Mouse (Mus musculus): ENCODE data around the gene Iqca. TPM values are rescaled to one million over a fixed set of nuclear protein-coding genes. Genes with fewer than 3 reads are reported as not detected.
A peak's percentile ranks its signal among the peaks of the same experiment; 100 is the strongest.

Gene Iqca
- total RNA-seq, 2 experiments from 2014 or later: 1.0 to 1.2 TPM

DNA sequence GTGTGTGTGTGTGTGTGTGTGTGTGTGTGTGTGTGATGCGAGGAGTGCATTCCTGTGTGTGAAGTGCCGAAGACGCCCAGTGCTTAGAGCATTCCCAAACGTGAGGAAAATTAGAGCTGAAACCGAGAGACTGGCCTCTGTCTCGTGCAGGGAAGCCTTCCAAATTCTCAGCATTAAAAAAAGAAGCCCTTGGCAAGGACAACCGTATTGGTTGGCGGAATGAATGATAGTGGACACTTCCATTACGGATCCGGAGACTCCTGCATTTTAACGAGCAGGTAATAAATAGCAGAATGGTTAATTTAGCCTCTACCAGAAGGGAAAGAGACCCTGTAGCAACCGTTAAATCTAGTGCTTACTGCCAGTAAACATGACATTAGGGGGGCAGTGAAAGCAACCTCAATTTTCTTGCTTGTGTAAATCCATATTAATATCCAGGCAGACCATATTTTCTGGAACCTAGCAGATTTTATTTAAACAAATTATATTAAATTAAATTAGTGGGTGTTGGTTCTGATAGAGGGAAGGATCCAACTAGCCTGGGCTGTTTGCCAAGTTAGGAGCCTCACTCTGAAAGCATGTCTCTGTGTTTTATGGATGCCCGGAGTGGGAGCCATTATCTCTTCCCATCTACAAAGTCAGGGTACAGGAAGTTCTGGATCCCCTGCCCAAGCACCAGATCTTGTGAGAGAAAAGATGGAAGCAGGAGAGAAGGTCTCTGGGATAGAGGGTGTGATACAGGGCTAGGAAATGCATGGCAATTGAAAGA lies 81.2 kb downstream of the Iqca start:
- DNase-seq (ENCODE audit: low spot score in 2 of 2): peak in 1 of 2 experiments; percentile 48

DNA sequence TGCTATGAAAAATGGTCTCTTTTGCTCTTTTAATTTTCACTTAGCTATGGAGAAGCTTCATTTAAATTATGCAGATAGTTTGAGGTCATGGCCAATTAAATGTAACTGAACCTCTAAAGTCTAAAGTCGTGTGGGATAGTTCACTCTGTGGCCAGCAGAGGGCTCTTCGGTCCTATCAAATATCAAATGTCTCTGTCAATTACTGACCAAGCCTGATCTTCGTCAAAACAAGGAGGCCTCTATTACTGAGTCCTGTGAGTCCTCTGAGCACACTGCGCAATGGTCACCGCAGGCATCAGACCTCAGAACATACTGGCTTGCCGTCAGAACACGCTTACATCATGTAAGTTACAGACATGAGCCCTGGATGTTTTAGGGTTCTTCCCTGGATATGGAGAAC lies 92.6 kb downstream of the Iqca start:
- peak; percentile 58 to 72 for DNase-seq (ENCODE audit: low spot score in 2 of 2)

DNA sequence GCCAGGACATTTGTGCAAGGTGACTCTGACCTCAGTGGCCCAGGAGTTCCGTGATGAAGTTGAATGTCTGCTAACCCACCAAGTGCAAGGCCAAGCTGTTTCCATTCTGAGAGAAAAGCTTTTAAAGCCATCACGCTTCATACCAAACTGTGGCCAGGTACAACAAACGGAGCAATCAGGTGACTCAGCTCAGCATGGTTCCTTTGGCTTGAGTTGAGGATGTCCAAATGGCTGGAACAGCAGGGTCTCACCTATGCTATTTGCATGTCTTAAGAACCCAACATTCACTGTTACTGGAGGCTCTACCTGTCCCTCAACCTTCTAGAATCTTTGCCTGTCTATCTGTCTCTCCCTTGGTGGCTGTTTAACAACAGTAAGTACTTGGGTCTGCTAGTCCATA lies 93.1 kb downstream of the Iqca start:
- DNase-seq (ENCODE audit: low spot score in 2 of 2): no peak

DNA sequence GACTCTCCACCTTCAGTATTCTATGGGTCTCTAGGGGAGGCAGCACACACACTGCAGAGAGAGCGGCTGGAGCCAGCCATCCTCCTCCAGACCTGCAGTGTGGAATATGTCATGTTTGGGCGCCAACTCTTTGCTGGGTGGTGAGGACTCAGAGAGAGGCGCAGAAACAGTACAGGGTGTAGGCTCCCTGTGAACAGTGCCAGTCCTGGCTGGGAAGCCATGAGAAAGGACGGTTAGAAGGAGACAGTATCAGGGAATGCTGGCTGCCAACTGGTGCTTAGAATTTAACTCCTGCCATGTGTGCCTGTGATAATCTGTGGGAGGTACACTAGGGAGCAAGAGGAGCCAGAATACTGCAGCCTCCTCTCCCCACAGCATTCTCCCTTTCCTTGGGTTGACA lies 98.2 kb downstream of the Iqca start:
- peak; percentile 26 to 57 for DNase-seq (ENCODE audit: low spot score in 2 of 2)

DNA sequence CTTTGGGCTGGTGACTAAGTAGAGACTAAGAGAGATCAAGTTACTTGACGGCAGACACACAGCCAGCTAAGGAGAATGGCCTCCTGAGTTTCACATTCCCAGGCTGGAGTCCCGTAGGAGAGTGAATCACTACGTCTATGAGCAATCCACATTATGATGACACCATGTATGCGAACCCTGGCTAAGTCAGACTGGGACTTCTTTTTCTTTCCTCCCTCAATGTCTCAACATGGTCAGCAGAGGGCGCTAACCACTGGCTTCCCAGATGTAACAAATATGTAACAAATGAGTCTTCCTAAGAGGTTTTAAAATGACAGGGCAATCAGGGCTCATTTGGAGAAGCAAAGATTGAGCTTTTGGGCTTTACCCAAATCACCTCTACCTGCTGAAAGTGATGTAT lies 101.9 kb downstream of the Iqca start:
- DNase-seq (ENCODE audit: low spot score in 2 of 2): peak; percentile 21 to 72

GRCm38 (mm10) chr1:90050046-90050739 lies 103.0 kb downstream of the Iqca start:
- no peak for DNase-seq (ENCODE audit: low spot score in 2 of 2)

- DNase-seq (ENCODE audit: low spot score in 2 of 2): peak in 1 of 2 experiments; percentile 42
Observed at GRCm38 (mm10) chr1:90028305-90028704, 124.9 kb downstream of the Iqca start.

- DNase-seq (ENCODE audit: low spot score in 2 of 2): no peak
Observed at GRCm38 (mm10) chr1:90026945-90027344, 126.3 kb downstream of the Iqca start.

- DNase-seq (ENCODE audit: low spot score in 2 of 2): no peak
Observed at GRCm38 (mm10) chr1:90020336-90020735, 132.9 kb downstream of the Iqca start.

DNA sequence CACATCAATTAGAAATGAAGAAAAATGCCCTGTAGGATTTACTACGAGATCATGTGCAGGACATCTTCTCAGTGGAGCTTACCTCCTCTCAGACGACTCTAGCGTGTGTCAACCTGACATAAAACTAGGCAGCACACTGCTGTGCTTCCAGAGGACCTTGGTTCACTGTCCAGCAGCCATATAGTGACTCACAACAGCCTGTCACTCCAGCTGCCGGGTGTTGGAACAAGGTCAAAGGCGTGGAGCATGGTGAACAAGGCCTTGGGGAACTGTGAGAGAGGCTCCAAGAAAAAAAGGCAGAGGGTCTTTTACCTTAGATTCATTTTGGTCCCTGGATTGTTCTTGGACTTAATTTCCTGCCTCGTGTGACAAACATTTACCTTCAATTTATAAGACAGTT lies 135.1 kb downstream of the Iqca start:
- no peak for DNase-seq (ENCODE audit: low spot score in 2 of 2)

GRCm38 (mm10) chr1:90014446-90014845 lies 138.8 kb downstream of the Iqca start, which contains the start of gene Asb18:
TSS of gene Asb18 (minus strand) at chr1:90014666.
- no peak for DNase-seq (ENCODE audit: low spot score in 2 of 2)

GRCm38 (mm10) chr1:90013273-90013672 lies 139.9 kb downstream of the Iqca start:
- DNase-seq (ENCODE audit: low spot score in 2 of 2): no peak

DNA sequence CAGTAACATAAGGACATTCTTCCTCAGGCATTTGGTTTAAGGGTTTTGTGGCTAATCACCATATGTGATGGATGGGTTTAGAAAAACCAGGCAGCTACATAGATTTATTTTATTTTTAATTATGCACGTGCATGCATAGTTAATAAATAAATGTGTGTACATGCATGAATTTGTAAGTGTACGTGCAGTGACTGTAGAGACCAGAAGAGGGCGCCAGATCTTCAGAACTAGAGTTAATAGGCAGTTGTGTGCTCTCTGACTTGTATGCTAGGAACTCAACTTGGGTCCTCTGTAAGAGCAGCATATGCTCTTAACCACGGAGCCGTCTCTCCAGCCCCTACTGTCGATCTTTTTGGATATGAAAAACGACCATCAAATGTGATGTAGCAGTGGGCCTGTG lies 140.4 kb downstream of the Iqca start:
- DNase-seq (ENCODE audit: low spot score in 2 of 2): no peak

GRCm38 (mm10) chr1:90012168-90012567 lies 141.0 kb downstream of the Iqca start:
- no peak for DNase-seq (ENCODE audit: low spot score in 2 of 2)

DNA sequence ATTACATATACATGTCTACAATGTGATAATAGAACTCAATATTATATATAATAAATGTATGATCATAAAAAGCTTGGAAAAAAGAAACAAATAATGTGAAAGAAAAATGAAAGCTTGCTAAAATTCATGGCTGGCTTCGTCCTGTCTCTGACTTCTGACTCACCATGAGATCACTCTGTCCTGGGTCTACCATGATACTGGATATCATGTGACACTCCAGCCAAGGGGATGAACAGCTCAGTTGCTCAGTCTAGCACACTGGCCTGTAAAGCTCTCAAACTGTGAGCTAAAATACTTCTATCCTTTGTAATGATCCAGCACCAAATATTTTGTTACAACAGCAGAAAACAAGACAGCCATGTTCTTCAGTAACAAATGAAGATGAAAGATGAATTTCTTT lies 143.1 kb downstream of the Iqca start:
- DNase-seq (ENCODE audit: low spot score in 2 of 2): no peak

GRCm38 (mm10) chr1:90009188-90009587 lies 144.0 kb downstream of the Iqca start:
- no peak for DNase-seq (ENCODE audit: low spot score in 2 of 2)

GRCm38 (mm10) chr1:90006666-90007065 lies 146.5 kb downstream of the Iqca start:
- peak; percentile 33 to 46 for DNase-seq (ENCODE audit: low spot score in 2 of 2)

DNA sequence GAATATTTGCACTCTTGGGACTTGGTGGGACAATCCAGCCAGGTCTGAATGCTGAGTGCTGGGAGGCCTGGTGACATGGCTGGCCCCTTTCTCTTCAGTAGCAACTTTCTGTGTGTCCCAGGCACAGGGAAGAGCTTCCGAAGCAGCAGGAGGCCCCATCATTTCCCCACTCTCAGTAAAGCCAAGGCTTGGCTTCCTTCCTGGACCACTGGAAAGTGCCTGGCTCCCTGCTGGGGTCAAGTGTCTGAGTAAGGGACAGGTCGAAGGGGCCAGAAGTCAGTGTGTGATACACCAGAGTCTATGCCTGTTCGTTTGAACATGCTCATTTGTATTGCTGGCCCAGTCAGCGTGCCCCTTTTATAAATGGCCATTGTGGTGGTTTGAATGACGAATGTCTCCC lies 152.2 kb downstream of the Iqca start:
- DNase-seq (ENCODE audit: low spot score in 2 of 2): no peak

- no peak for DNase-seq (ENCODE audit: low spot score in 2 of 2)
Observed at GRCm38 (mm10) chr1:89999858-90000257, 153.3 kb downstream of the Iqca start.

GRCm38 (mm10) chr1:89998696-89999095 lies 154.5 kb downstream of the Iqca start:
- no peak for DNase-seq (ENCODE audit: low spot score in 2 of 2)

DNA sequence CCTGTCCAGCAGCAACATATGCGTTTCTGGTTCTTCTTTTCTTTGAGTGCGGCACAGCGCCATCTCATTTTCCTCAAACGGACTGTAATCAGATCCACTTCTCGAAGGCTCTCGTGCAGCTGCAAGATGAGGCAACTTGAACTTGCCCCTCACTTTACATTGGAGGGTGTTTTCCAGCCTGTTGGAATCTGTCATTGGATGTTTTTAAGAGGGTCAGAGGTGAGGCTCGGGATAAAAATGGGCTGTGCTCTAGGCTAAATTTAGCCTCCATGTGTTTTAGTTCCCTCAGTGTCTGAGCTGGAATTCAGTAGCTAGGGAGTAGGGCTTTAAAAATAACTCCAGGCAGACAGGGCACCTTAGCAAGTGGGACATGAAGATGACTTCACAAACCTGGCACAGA lies 155.1 kb downstream of the Iqca start:
- no peak for DNase-seq (ENCODE audit: low spot score in 2 of 2)

DNA sequence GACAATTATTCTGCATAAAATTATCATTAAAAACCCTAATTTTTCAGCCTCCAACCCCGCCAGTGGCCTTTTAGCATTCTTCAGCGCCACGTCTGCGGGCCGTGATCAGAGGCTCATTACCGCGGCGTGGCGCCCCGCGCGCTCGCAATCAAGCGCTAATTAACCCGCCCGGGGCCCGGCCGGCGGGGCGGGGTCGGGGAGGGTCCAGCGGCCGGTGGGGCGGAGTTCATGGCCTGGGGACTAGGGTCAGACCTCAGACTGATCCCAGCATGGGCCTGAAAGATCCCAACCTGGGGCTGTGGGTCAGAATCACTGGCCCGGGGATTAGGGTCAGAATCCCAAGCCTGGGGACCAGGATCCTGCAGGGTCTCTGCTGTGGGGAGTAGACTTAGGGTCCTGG lies 160.9 kb downstream of the Iqca start:
- DNase-seq (ENCODE audit: low spot score in 2 of 2): no peak
